20 mouse cellular contexts compared by ENCODE assay signal in genomic region chr2:9669621-9670020, GRCm38 (mm10).
DNase-seq lines count a peak whose midpoint lies in the region; ATAC-seq lines count a peak whose summit lies in the region.
"Had no signal": no experiment of that assay in that cellular context is flagged by ENCODE, and none has a peak within 500 bp of the region (broad histone marks: within the 10 kb centered on the region; RNA-seq: fewer than 3 reads in every experiment).

No protein-coding gene starts in this region.

- DNase-seq in heart, adult 11 months, result peak; percentile 31
- no peak for DNase-seq in heart, adult 18-20 months
- DNase-seq in ES-CJ7 (ENCODE audit: low read depth, low spot score), result peak; percentile 23
- DNase-seq in R1 (ENCODE audit: low read depth, low spot score), result peak; percentile 83
- DNase-seq in thymus, postnatal 25 days, result no peak
- DNase-seq: adrenal gland, adult 8-10 months; adrenal gland, postnatal 14 days; adrenal gland, postnatal 36 days; B cell, adult 2 months; cerebellum, adult 11-12 months; cerebellum, adult 2 months; cerebellum, adult 9-10 months; cerebellum, postnatal 10 days; cerebellum, postnatal 25 days; forebrain, postnatal 0 days had no signal

- no peak for ATAC-seq in erythroblast, adult 5-6 weeks (replicated peaks; ENCODE audit: low FRiP score, poor library complexity, severe bottlenecking)
- ATAC-seq: activated CD4-positive, CD25-positive, alpha-beta regulatory T cell, adult 4 months; CD4-positive, CD25-positive, alpha-beta regulatory T cell, adult 4 months; forebrain, embryonic 14.5 days; forebrain, postnatal 0 days; Patski had no signal

Comparison
In these comparisons a context has a peak if more than half of its experiments do, and no peak if none do; other contexts are left out.
1. DNase-seq: peak in heart, adult 11 months (single experiment), ES-CJ7 (single experiment) and R1 (single experiment); none in heart, adult 18-20 months (0 of 2) and thymus, postnatal 25 days (single experiment).